Mouse (Mus musculus) heart, adult 2 months (tissue): ENCODE results near the gene Fam19a3. TPM values are rescaled to one million over a fixed set of nuclear protein-coding genes. Genes with fewer than 3 reads are reported as not detected.

Source experiments
- DNase-seq, 2 experiments: peaks; one replicate each; pipeline ENCODE4 v3.0.0; 2021
- H3K27ac ChIP-seq: fragments of 200-600 bp; 2 replicates; pipeline ENCODE4 v1.8.1; 2022
- H3K27me3 ChIP-seq: fragments of 200-500 bp; 2 replicates; pipeline ENCODE4 v1.6.1; 2012; ENCODE audit warnings: mild to moderate bottlenecking, low read length, inconsistent platforms, mixed read lengths; ENCODE audit not compliant: control insufficient read depth, insufficient read depth
- H3K36me3 ChIP-seq: fragments of 200-500 bp; 2 replicates; pipeline ENCODE4 v1.6.1; 2012; ENCODE audit warnings: low read length, inconsistent platforms; ENCODE audit not compliant: control insufficient read depth, insufficient read depth
- H3K4me1 ChIP-seq: fragments of 200-500 bp; 2 replicates; pipeline ENCODE4 v1.6.1; 2011; ENCODE audit warnings: low read length; ENCODE audit not compliant: control insufficient read depth, insufficient read depth
- H3K4me3 ChIP-seq: fragments of 200-600 bp; 2 replicates; pipeline ENCODE4 v1.8.1; 2022
- H3K79me2 ChIP-seq: fragments of 200-500 bp; replicated peaks from 2 replicates; pipeline ENCODE4 v1.6.1; 2012; ENCODE audit warnings: mild to moderate bottlenecking, inconsistent platforms, low read length, moderate library complexity, mixed read lengths; ENCODE audit not compliant: control insufficient read depth, insufficient read depth
- H3K9ac ChIP-seq: fragments of 200-500 bp; 2 replicates; pipeline ENCODE4 v1.6.1; 2012; ENCODE audit warnings: low read depth, mild to moderate bottlenecking, control low read depth, inconsistent platforms, low read length, mixed read lengths
- CTCF ChIP-seq: fragments of 200-600 bp; IDR thresholded peaks from 2 replicates; pipeline ENCODE4 v1.8.1; 2022; ENCODE audit warnings: antibody characterized with exemption, mild to moderate bottlenecking, moderate library complexity
- EP300 ChIP-seq: fragments of 200-500 bp; IDR thresholded peaks from 2 replicates; pipeline ENCODE4 v1.6.1; 2011; ENCODE audit warnings: low read depth, low read length, control low read depth; ENCODE audit not compliant: insufficient read depth
- POLR2A ChIP-seq: fragments of 200-500 bp; IDR thresholded peaks from 2 replicates; pipeline ENCODE4 v1.6.1; 2011; ENCODE audit warnings: mild to moderate bottlenecking, low read depth, low read length, control low read depth; ENCODE audit not compliant: insufficient read depth
- WGBS: fragments of 180-500 bp; shearing (Covaris S2); methylation state at CpG from one replicate; pipeline ENCODE4 v1.1.7; 2018; 5-methylcytosine and 5-hydroxymethylcytosine counted together
- intact Hi-C: fragments of 180-260 bp; cut with DNase I; formaldehyde crosslinking; loops from one replicate; pipeline ENCODE4 v1.15.1; 2025
- polyA plus RNA-seq: library from polyadenylated mRNA; depleted of rRNA; stranded (reverse); fragments of >200 nt; gene quantifications from 2 replicates; pipeline ENCODE4 v1.2.3, GENCODE M21; 2012
- total RNA-seq, 2 experiments: library from RNA; stranded (reverse); gene quantifications; 2 replicates each; pipeline ENCODE4 v1.2.3; 2021

Gene Fam19a3
- total and polyA plus RNA-seq, 3 experiments: 1.2 to 2.4 (median 1.4) TPM

- TF ChIP-seq CTCF (no peak), EP300 (no peak), POLR2A (no peak)
Measured at GRCm38 (mm10) chr3:104773301-104773700, 8.3 kb downstream of the Fam19a3 start.

GRCm38 (mm10) chr3:104771460-104771859 is 10.2 kb downstream of the Fam19a3 start:
- no peaks in the 10 kb centered on the region for H3K79me2 ChIP-seq
- H3K9ac ChIP-seq: no peak overlapping the region
- H3K36me3 ChIP-seq: no peaks in the 10 kb centered on the region
- intact Hi-C loops: no loop called here
- no peaks in the 10 kb centered on the region for H3K4me1 ChIP-seq
- H3K27ac ChIP-seq: no peak overlapping the region
- H3K4me3 ChIP-seq: no peak overlapping the region
- 62% methylated on average over 6 of the region's 6 CpGs for WGBS
- no peak for TF ChIP-seq CTCF
- no peaks in the 10 kb centered on the region for H3K27me3 ChIP-seq
- no peak for DNase-seq

More at GRCm38 (mm10) chr3:104773301-104773700, 8.3 kb downstream of the Fam19a3 start:
- intact Hi-C loops: no loop called here
- H3K36me3 ChIP-seq: no peaks in the 10 kb centered on the region
- no peak for DNase-seq
- H3K9ac ChIP-seq: no peak overlapping the region
- H3K4me1 ChIP-seq: no peaks in the 10 kb centered on the region
- peaks cover 2% of the 10 kb centered on the region; the same call in 1 of the 2 replicates for H3K27me3 ChIP-seq
- no peaks in the 10 kb centered on the region for H3K79me2 ChIP-seq
- H3K4me3 ChIP-seq: no peak overlapping the region
- 85% methylated on average over 7 of the region's 7 CpGs for WGBS
- no peak overlapping the region for H3K27ac ChIP-seq

GRCm38 (mm10) chr3:104770918-104771317 is 10.7 kb downstream of the Fam19a3 start:
- no peaks in the 10 kb centered on the region for H3K27me3 ChIP-seq
- H3K4me3 ChIP-seq: no peak overlapping the region
- H3K4me1 ChIP-seq: no peaks in the 10 kb centered on the region
- H3K36me3 ChIP-seq: no peaks in the 10 kb centered on the region
- H3K9ac ChIP-seq: no peak overlapping the region
- TF ChIP-seq POLR2A (no peak), CTCF (no peak), EP300 (no peak)
- H3K27ac ChIP-seq: no peak overlapping the region
- intact Hi-C loops: no loop called here
- WGBS: 76% methylated on average over 3 of the region's 3 CpGs
- DNase-seq: no peak
- no peaks in the 10 kb centered on the region for H3K79me2 ChIP-seq

- Histone ChIP-seq H3K36me3 (no peaks in the 10 kb centered on the region), H3K4me3 (no peak overlapping the region), H3K27ac (no peak overlapping the region), H3K4me1 (no peaks in the 10 kb centered on the region), H3K27me3 (no peaks in the 10 kb centered on the region), H3K9ac (no peak overlapping the region), H3K79me2 (no peaks in the 10 kb centered on the region)
- 54% methylated on average over 10 of the region's 10 CpGs for WGBS
- DNase-seq: peak in 1 of 2 experiments; percentile 59
- intact Hi-C loops: no loop called here
- TF ChIP-seq EP300 (no peak), CTCF (peak; percentile 86)
Measured at GRCm38 (mm10) chr3:104770035-104770434, 11.6 kb downstream of the Fam19a3 start.

GRCm38 (mm10) chr3:104769135-104769534 is 12.5 kb downstream of the Fam19a3 start:
- Histone ChIP-seq H3K9ac (no peak overlapping the region), H3K4me1 (no peaks in the 10 kb centered on the region), H3K79me2 (no peaks in the 10 kb centered on the region), H3K27ac (no peak overlapping the region), H3K27me3 (no peaks in the 10 kb centered on the region), H3K4me3 (no peak overlapping the region), H3K36me3 (no peaks in the 10 kb centered on the region)
- no peak for DNase-seq
- WGBS: 55% methylated on average over 3 of the region's 3 CpGs
- TF ChIP-seq POLR2A: no peak
- TF ChIP-seq CTCF: no peak
- no peak for TF ChIP-seq EP300
- intact Hi-C loops: no loop called here

- no peak for DNase-seq
- no peak overlapping the region for H3K27ac ChIP-seq
- no peak overlapping the region for H3K9ac ChIP-seq
- H3K79me2 ChIP-seq: no peaks in the 10 kb centered on the region
- WGBS: 67% methylated on average over 4 of the region's 4 CpGs
- no peaks in the 10 kb centered on the region for H3K4me1 ChIP-seq
- TF ChIP-seq POLR2A: no peak
- TF ChIP-seq EP300: no peak
- TF ChIP-seq CTCF: no peak
- no peaks in the 10 kb centered on the region for H3K27me3 ChIP-seq
- H3K36me3 ChIP-seq: no peaks in the 10 kb centered on the region
- H3K4me3 ChIP-seq: no peak overlapping the region
- intact Hi-C loops: no loop called here
Measured at GRCm38 (mm10) chr3:104767716-104768115, 13.9 kb downstream of the Fam19a3 start.
